Mouse (Mus musculus): Measurements from ENCODE around the gene Ubtf.

Ubtf gene

GRCm38 (mm10) chr11:102317901-102318575 lies 1.5 kb downstream of the Ubtf start:
- in situ Hi-C loops (cut with MboI, MseI) = no loop called here

GRCm38 (mm10) chr11:102317298-102317900 lies 2.1 kb downstream of the Ubtf start:
- in situ Hi-C loops (cut with MboI, MseI) = no loop called here

- in situ Hi-C loops (cut with MboI, MseI) = no loop called here
These were observed 2.8 kb downstream of the Ubtf start for GRCm38 (mm10) chr11:102316572-102317297.

DNA sequence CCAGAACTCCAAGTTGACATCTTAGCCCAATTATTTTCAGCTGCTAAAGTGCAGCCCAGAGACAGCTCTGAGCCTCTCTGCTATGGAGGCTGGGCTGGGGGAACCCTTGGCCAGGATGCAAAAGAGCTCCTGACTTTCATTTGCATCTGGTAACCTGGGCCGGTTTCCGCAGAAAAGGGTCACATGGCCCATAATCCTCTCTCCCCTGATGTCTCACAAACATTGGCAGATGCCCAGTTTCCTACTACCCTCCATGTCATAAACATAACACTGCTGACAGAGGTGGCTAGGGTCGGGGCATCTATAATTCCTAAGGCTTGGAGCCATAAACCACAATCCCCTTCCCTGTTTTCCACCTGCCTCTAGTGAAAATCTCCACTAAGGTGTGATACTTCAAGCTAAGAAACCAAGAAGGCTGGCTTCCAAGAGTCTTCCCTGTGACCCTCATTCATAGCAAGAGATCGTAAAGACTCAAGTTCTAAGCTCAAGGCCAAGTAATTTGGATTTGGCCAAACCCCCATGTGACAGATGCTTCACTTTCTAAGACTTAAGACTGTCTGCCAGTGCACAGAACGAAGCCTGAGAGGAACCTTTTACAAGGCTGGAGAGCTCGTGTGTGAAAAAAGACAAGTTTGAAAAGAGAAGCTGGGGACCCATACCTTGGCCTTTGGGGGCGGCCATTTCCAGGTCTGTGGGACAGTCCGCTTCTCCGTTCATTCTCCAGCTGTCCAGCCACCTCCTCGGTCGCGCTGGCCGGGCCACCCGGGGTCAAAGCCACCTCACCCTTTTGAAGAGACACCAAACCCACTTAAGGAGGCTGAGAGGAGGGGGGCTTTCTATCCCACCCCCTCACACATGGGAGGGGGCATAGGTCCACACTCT lies 3.6 kb downstream of the Ubtf start:
- in situ Hi-C loops (cut with MboI, MseI) = no loop called here

DNA sequence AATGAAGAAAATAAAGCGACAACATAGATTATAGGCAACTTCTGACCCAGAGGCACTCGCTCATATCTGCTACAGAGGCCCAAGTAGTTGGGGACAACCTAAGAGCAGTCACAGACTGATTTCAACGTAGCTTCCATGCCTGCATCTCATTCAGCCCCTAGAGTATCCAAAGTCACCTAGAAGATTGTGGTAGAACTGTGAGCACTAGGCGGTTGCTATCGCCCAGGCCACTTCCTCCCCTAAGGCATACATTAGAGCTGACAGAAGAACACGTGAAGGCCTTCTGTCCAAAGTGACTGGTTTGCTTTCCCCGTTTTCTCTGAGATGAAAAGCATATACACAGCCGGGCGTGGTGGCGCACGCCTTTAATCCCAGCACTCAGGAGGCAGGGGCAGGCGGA lies 5.2 kb downstream of the Ubtf start:
- in situ Hi-C loops (cut with MboI, MseI) = loop anchor here in 1 of 2 experiments (5.0 kb wide), 1 partner anchor 118 kb away; the partner anchor contains the start of gene Grn

GRCm38 (mm10) chr11:102312586-102312985 lies 7.0 kb downstream of the Ubtf start:
- in situ Hi-C loops (cut with MboI, MseI) = loop anchor here in 1 of 2 experiments (5.0 kb wide), 1 partner anchor 120 kb away; the partner anchor contains the start of gene Grn

- in situ Hi-C loops (cut with MboI, MseI) = loop anchor here in 1 of 2 experiments (5.0 kb wide), 1 partner anchor 120 kb away; the partner anchor contains the start of gene Grn
These were observed 7.6 kb downstream of the Ubtf start for GRCm38 (mm10) chr11:102311966-102312365.

GRCm38 (mm10) chr11:102310768-102311695 lies 8.5 kb downstream of the Ubtf start:
- in situ Hi-C loops (cut with MboI, MseI) = loop anchor here in 1 of 2 experiments (5.0 kb wide), 1 partner anchor 121 kb away; the partner anchor contains the start of gene Grn

GRCm38 (mm10) chr11:102309821-102310617 lies 9.5 kb downstream of the Ubtf start:
- in situ Hi-C loops (cut with MboI, MseI) = loop anchor here in 1 of 2 experiments (5.0 kb wide), 1 partner anchor 122 kb away; the partner anchor contains the start of gene Grn

DNA sequence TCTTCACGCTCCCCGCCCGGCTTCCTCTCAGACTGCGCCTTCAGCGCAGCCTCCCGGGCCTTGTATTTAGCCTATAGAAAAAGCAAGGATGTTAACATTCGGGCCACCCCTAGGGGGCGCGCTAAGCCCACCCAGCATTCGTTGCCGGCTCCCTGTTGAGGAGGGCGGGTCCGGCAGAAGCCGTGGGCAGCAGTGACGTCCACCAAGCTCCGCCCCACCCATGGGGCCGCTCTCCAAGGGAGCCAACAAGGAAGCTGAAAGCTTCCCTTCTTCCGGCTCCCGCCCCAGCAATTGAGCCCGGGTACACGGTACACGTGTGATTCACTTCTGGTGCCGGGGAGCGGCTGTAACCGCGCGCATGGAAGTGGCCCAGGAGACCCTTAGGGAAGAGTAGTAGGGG lies 10.6 kb downstream of the Ubtf start:
- in situ Hi-C loops (cut with MboI, MseI) = no loop called here

DNA sequence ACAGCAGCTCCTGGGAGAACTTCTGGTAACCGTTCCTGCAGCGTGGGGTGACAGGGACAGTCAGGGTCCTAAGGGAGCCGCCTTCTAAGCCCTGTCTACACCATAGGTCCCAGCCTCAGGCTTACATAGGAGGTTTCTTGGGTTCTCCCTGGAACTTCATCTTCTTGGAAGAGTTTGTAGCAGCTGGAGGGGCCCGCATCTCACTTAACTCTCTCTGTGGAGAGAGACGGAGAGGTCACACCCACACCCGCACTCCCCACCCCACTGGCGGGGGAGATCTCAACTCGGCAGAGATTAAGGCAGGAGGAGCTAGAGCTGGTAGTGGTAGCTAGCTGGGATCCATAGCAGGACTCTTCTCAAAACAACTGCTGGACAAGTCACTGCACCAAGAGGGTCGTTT lies 11.4 kb downstream of the Ubtf start:
- in situ Hi-C loops (cut with MboI, MseI) = no loop called here

GRCm38 (mm10) chr11:102305359-102305758 lies 14.2 kb downstream of the Ubtf start:
- in situ Hi-C loops (cut with MboI, MseI) = no loop called here

DNA sequence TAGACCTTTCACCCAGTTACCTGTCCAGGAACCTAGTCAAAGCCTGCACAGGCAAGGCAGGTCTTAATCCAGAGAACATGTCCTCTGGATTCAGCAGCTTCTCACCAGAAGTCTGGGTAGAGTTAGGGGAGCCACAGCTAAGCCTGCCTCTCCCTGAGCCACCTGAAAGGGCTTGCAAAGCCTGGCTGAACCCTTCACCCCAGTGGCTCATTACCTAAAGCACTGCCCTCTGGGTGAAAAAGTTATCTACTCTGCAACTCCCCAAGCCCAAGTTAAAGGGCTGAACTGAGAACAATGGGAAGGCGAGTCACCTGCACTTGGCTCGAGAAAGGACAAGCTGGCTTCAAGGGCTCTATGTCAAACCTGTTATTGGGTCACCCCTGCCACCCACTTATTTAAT lies 15.4 kb downstream of the Ubtf start:
- in situ Hi-C loops (cut with MboI, MseI) = no loop called here

GRCm38 (mm10) chr11:102299839-102300238 lies 19.7 kb downstream of the Ubtf start:
- in situ Hi-C loops (cut with MboI, MseI) = loop anchor here in 1 of 2 experiments (10.0 kb wide), 2 partner anchors 105 to 135 kb away; partner anchors contain the start of genes Grn and Slc25a39

DNA sequence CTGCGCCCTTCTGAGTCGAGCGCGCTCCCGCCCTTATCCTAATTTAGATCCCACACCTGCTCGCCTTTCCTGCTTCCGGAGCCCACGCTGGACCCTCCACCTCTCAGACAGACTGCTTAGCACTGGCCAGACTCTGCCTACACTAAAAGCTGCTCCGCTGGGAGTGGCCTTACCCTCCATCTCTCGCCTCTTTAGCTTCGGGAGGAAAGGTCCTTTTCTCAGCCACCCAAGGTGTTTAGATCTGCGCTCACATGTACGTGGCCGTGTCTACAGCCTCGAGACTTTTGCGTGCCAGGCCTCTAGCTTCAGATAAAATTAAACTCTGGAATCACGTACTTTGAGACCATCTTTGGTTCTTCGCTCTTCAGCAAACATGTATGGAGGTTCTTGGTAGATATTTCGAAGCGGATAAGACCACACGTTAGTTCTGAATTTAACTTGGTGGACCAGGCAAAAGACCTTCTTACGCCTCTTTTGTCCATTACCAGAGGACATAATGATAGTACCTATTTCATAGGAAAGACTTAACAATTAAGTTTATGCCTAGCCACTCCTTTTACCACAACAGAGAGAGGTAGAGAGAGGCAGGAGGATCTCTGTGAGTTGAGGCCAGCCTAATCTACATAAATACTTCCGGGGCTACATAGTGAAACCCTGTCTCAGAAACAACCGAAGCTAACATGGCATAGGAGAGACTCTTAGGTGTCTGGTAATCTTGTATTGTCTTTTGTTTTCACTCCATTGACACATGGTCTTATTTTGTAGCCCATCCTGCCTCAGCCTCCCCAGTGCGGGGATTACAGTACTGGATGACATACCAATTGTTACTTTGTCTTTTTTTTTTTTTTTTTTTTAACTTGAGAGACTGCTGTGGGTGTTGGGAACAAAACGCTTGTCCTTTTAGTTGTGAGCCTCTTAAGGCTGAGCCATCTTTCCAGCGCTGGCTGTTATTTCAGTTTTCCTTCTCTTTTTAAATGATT lies 21.7 kb downstream of the Ubtf start:
- in situ Hi-C loops (cut with MboI, MseI) = loop anchor here in 1 of 2 experiments (10.0 kb wide), 2 partner anchors 107 to 137 kb away; partner anchors contain the start of genes Grn and Slc25a39

DNA sequence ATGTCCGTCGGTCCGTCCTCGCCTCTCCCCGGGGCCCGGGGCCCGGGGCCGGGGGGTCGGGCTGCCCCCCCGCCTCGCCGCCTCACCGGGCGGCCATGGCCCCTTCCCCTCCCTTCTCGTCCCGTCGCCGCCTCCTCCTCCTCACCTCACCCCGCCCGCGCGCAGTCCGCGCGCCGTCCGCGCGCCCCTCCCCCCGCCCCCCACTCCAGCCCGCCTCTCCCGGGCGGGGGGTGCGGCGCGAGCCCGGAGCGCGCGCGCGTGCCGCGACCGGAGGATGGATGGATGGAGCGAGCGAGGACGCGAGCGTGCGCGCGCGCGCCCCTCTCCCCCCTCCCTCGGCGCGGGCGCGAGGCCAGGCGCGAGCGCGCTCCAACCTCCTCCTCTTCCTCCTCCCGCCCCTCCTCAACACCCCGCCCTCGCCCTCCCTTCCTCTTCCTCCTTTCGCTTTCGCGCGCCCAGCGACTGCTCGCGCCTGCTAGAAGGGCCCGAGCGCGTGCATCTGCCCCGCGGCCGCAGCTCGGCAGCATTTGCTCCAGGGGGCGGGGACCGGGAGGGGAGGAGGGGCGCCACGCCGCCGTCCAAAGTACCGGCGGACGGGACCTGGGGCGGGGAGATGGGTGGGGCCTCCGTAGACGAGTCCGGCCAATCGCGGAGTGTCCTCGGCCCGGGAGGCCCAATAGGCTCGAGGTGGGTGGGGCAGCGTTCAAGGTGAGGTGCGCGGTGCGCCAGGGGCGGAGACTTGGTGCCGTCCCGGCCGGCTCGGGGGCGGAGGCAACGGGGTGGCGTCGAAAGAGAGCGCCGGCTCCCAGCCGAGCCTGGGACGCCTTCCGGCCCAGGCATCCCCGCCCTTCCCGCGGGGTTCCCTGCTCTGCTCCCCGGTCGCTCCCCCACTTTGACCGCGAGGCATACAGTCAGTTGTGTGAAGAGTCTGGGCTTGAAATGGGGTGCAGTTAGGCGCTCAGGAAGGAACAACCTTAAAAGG lies 22.8 kb downstream of the Ubtf start, which contains the start of gene Atxn7l3:
Gene Atxn7l3, minus strand, starts transcription at position 141 of the 982 bp plus-strand sequence.
- in situ Hi-C loops (cut with MboI, MseI) = loop anchor here in 1 of 2 experiments (10.0 kb wide), 2 partner anchors 108 to 138 kb away; partner anchors contain the start of genes Grn and Slc25a39
